Mouse (Mus musculus): ENCODE data around the gene Slc24a4. TPM values are rescaled to one million over a fixed set of nuclear protein-coding genes. Genes with fewer than 3 reads are reported as not detected.
A peak's percentile ranks its signal among the peaks of the same experiment; 100 is the strongest.

Gene Slc24a4
- polyA plus RNA-seq, 1 experiment from 2014 or later = 1.2 TPM

DNA sequence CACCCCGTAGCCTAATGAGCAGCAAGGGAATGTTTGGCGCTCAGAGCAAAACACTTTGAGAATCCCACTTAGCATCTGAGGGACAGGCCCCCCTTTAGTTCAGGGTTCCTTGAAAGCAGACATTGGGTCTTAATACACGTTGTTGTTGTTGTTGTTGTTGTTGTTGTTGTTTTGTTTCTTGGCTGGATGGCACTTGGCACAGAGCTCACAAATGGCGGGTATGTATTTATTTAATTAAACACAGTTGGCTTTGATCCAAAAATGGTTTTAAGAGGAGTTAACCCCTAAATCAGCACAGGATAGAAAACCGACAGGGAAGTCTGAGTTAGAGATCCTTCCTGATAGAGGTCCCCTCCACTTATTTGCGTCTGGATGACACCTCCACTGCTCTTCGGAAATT lies 932 bp upstream of the Slc24a4 start:
- WGBS = 4% methylated on average over 7 of the region's 7 CpGs
- peak overlapping the region; percentile 53 for H3K4me3 ChIP-seq (replicated peaks)
- no peaks in the 10 kb centered on the region for H3K9me3 ChIP-seq (replicated peaks)
- peaks cover 23% of the 10 kb centered on the region for H3K4me1 ChIP-seq
- no peak for ATAC-seq (ENCODE audit: insufficient number of reproducible peaks, low FRiP score, low TSS enrichment, low read depth)
- no peak overlapping the region for H3K27ac ChIP-seq (replicated peaks)
- no peaks in the 10 kb centered on the region for H3K36me3 ChIP-seq
- no peak overlapping the region for H3K9ac ChIP-seq
- peaks cover 62% of the 10 kb centered on the region for H3K27me3 ChIP-seq
- H3K4me2 ChIP-seq (replicated peaks) = peak overlapping the region; percentile 99

- Histone ChIP-seq H3K4me2 (replicated peaks) (peak overlapping the region; percentile 99), H3K9ac (peak overlapping the region; percentile 44), H3K4me3 (replicated peaks) (peak overlapping the region; percentile 53), H3K4me1 (peaks cover 23% of the 10 kb centered on the region), H3K36me3 (no peaks in the 10 kb centered on the region), H3K27me3 (peaks cover 63% of the 10 kb centered on the region), H3K27ac (replicated peaks) (no peak overlapping the region), H3K9me3 (replicated peaks) (no peaks in the 10 kb centered on the region)
- ATAC-seq (ENCODE audit: insufficient number of reproducible peaks, low FRiP score, low TSS enrichment, low read depth) = peak; percentile 26; the same call in 1 of the 2 replicates
- WGBS = under 1% methylated on average over 73 of the region's 73 CpGs
Observed at GRCm38 (mm10) chr12:102128791-102129507, 416 bp downstream of the Slc24a4 start.

- no peaks in the 10 kb centered on the region for H3K9me3 ChIP-seq (replicated peaks)
- H3K4me2 ChIP-seq (replicated peaks) = peak overlapping the region; percentile 99
- peak; percentile 66; the same call in 1 of the 2 replicates for ATAC-seq (ENCODE audit: insufficient number of reproducible peaks, low FRiP score, low TSS enrichment, low read depth)
- H3K27me3 ChIP-seq = peaks cover 63% of the 10 kb centered on the region
- H3K36me3 ChIP-seq = no peaks in the 10 kb centered on the region
- H3K9ac ChIP-seq = peak overlapping the region; percentile 44
- H3K4me3 ChIP-seq (replicated peaks) = peak overlapping the region; percentile 53
- 2% methylated on average over 14 of the region's 14 CpGs for WGBS
- no peak overlapping the region for H3K27ac ChIP-seq (replicated peaks)
- peaks cover 23% of the 10 kb centered on the region for H3K4me1 ChIP-seq
Observed at GRCm38 (mm10) chr12:102129508-102130030, 1.0 kb downstream of the Slc24a4 start.

- no peak overlapping the region for H3K9ac ChIP-seq
- H3K27me3 ChIP-seq = no peaks in the 10 kb centered on the region
- H3K36me3 ChIP-seq = no peaks in the 10 kb centered on the region
- H3K4me2 ChIP-seq (replicated peaks) = no peak overlapping the region
- WGBS = 67% methylated on average over 10 of the region's 10 CpGs
- no peaks in the 10 kb centered on the region for H3K9me3 ChIP-seq (replicated peaks)
- no peaks in the 10 kb centered on the region for H3K4me1 ChIP-seq
- no peak for ATAC-seq (ENCODE audit: insufficient number of reproducible peaks, low FRiP score, low TSS enrichment, low read depth)
- no peak overlapping the region for H3K27ac ChIP-seq (replicated peaks)
- no peak overlapping the region for H3K4me3 ChIP-seq (replicated peaks)
Observed at GRCm38 (mm10) chr12:102139710-102140109, 11.2 kb downstream of the Slc24a4 start.

- Histone ChIP-seq H3K9ac (no peak overlapping the region), H3K4me1 (no peaks in the 10 kb centered on the region), H3K27ac (replicated peaks) (no peak overlapping the region), H3K27me3 (peaks cover 3% of the 10 kb centered on the region; the same call in 1 of the 2 replicates), H3K4me2 (replicated peaks) (no peak overlapping the region), H3K9me3 (replicated peaks) (no peaks in the 10 kb centered on the region), H3K4me3 (replicated peaks) (no peak overlapping the region), H3K36me3 (no peaks in the 10 kb centered on the region)
- 58% methylated on average over 5 of the region's 5 CpGs for WGBS
- no peak for ATAC-seq (ENCODE audit: insufficient number of reproducible peaks, low FRiP score, low TSS enrichment, low read depth)
Observed at GRCm38 (mm10) chr12:102141330-102141729, 12.8 kb downstream of the Slc24a4 start.

- no peaks in the 10 kb centered on the region for H3K4me1 ChIP-seq
- 47% methylated on average over 4 of the region's 4 CpGs for WGBS
- no peaks in the 10 kb centered on the region for H3K36me3 ChIP-seq
- no peak overlapping the region for H3K9ac ChIP-seq
- no peak overlapping the region for H3K4me3 ChIP-seq (replicated peaks)
- H3K4me2 ChIP-seq (replicated peaks) = no peak overlapping the region
- no peak for ATAC-seq (ENCODE audit: insufficient number of reproducible peaks, low FRiP score, low TSS enrichment, low read depth)
- H3K27ac ChIP-seq (replicated peaks) = no peak overlapping the region
- no peaks in the 10 kb centered on the region for H3K9me3 ChIP-seq (replicated peaks)
- peaks cover 3% of the 10 kb centered on the region; the same call in 1 of the 2 replicates for H3K27me3 ChIP-seq
Observed at GRCm38 (mm10) chr12:102147678-102148077, 19.1 kb downstream of the Slc24a4 start.

DNA sequence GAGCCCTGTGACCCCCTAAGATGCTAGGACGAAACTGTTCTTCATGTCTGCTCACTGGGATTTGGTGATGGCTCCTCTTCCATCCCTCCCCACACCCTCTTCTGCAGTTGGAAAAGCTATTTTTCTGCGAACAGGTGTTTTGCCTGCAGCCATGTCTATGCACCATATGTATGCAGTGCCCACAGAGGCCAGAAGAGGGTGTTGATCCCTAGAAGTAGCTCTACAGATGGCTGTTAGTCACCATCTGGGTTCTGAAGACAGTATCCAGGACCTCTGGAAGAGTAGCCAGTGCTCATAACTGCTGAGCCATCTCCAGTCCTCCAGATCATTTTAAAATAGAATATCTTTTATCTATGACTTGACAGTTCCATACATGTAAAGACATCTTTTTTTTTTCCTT lies 20.2 kb downstream of the Slc24a4 start:
- Histone ChIP-seq H3K4me2 (replicated peaks) (no peak overlapping the region), H3K36me3 (no peaks in the 10 kb centered on the region), H3K4me3 (replicated peaks) (no peak overlapping the region), H3K9ac (no peak overlapping the region), H3K9me3 (replicated peaks) (no peaks in the 10 kb centered on the region), H3K4me1 (no peaks in the 10 kb centered on the region), H3K27me3 (peaks cover 3% of the 10 kb centered on the region; the same call in 1 of the 2 replicates), H3K27ac (replicated peaks) (no peak overlapping the region)
- no peak for ATAC-seq (ENCODE audit: insufficient number of reproducible peaks, low FRiP score, low TSS enrichment, low read depth)
- WGBS = 72% methylated on average over 2 of the region's 2 CpGs

- H3K9me3 ChIP-seq (replicated peaks) = no peaks in the 10 kb centered on the region
- H3K36me3 ChIP-seq = no peaks in the 10 kb centered on the region
- H3K4me2 ChIP-seq (replicated peaks) = no peak overlapping the region
- H3K4me1 ChIP-seq = no peaks in the 10 kb centered on the region
- 87% methylated on average over 7 of the region's 7 CpGs for WGBS
- H3K27ac ChIP-seq (replicated peaks) = no peak overlapping the region
- ATAC-seq (ENCODE audit: insufficient number of reproducible peaks, low FRiP score, low TSS enrichment, low read depth) = no peak
- H3K4me3 ChIP-seq (replicated peaks) = no peak overlapping the region
- no peak overlapping the region for H3K9ac ChIP-seq
- peaks cover 1% of the 10 kb centered on the region; the same call in 1 of the 2 replicates for H3K27me3 ChIP-seq
Observed at GRCm38 (mm10) chr12:102151185-102151584, 22.7 kb downstream of the Slc24a4 start.

DNA sequence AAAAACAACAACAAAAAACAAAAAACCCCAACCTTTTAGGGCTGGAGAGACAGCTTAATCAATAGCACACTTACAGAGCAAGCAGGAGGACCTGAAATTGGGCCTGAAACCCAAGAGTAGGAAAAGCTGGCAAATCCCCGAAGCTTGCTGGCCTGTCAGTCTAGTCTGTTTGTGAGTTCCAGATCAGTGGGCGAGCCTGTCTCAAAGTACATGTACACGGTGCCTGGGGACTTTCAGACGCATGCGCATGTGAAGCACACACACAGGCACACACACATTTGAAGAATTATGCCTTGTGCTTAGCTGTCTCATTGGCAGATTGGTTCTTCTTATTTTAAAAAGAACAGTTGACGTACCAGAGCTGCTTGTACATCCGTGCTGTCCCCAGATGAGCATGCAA lies 25.3 kb downstream of the Slc24a4 start:
- Histone ChIP-seq H3K36me3 (no peaks in the 10 kb centered on the region), H3K27ac (replicated peaks) (no peak overlapping the region), H3K27me3 (no peaks in the 10 kb centered on the region), H3K9ac (no peak overlapping the region), H3K4me3 (replicated peaks) (no peak overlapping the region), H3K4me2 (replicated peaks) (no peak overlapping the region), H3K4me1 (no peaks in the 10 kb centered on the region), H3K9me3 (replicated peaks) (no peaks in the 10 kb centered on the region)
- ATAC-seq (ENCODE audit: insufficient number of reproducible peaks, low FRiP score, low TSS enrichment, low read depth) = no peak
- 72% methylated on average over 7 of the region's 7 CpGs for WGBS

DNA sequence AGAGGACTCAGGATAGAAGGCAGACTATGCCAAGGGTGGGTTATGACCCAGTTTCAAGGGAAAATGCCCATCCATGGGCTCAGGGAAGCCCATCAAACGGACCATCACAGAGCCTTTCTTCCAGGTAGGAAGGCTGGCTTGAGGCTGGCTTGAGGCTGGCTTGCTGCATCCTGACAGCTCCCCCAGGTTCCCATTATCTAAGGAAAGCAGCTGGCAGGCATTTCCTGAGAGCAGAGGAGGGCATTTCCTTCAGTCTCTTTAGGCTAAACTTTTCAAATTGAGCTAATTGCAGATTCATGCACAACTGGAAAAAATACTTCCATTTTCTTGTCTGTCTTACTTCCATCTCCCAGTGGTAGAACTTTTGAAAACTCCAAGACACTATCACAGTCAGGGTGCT lies 26.3 kb downstream of the Slc24a4 start:
- 29% methylated on average over 1 of the region's 1 CpGs for WGBS
- Histone ChIP-seq H3K9me3 (replicated peaks) (no peaks in the 10 kb centered on the region), H3K4me2 (replicated peaks) (no peak overlapping the region)

GRCm38 (mm10) chr12:102164632-102165031 lies 36.1 kb downstream of the Slc24a4 start:
- no peaks in the 10 kb centered on the region for H3K36me3 ChIP-seq
- WGBS = 82% methylated on average over 7 of the region's 7 CpGs
- no peak for ATAC-seq (ENCODE audit: insufficient number of reproducible peaks, low FRiP score, low TSS enrichment, low read depth)
- no peaks in the 10 kb centered on the region for H3K27me3 ChIP-seq
- H3K9ac ChIP-seq = no peak overlapping the region
- no peaks in the 10 kb centered on the region for H3K9me3 ChIP-seq (replicated peaks)
- H3K4me1 ChIP-seq = peaks cover 8% of the 10 kb centered on the region; the same call in 1 of the 2 replicates
- H3K4me3 ChIP-seq (replicated peaks) = no peak overlapping the region
- H3K4me2 ChIP-seq (replicated peaks) = no peak overlapping the region
- H3K27ac ChIP-seq (replicated peaks) = no peak overlapping the region

More for the DNA sequence above, 26.3 kb downstream of the Slc24a4 start:
- Histone ChIP-seq H3K36me3 (no peaks in the 10 kb centered on the region), H3K27me3 (no peaks in the 10 kb centered on the region), H3K27ac (replicated peaks) (no peak overlapping the region), H3K4me1 (no peaks in the 10 kb centered on the region), H3K4me3 (replicated peaks) (no peak overlapping the region), H3K9ac (no peak overlapping the region)
- ATAC-seq (ENCODE audit: insufficient number of reproducible peaks, low FRiP score, low TSS enrichment, low read depth) = no peak
